Mouse (Mus musculus): ENCODE results near the gene Rpl24.
"Not testable (repeated sequence)": the region's sequence is repeated elsewhere in the genome, so short reads cannot be mapped to it uniquely, and the experiment has no call there.

Rpl24 gene

DNA sequence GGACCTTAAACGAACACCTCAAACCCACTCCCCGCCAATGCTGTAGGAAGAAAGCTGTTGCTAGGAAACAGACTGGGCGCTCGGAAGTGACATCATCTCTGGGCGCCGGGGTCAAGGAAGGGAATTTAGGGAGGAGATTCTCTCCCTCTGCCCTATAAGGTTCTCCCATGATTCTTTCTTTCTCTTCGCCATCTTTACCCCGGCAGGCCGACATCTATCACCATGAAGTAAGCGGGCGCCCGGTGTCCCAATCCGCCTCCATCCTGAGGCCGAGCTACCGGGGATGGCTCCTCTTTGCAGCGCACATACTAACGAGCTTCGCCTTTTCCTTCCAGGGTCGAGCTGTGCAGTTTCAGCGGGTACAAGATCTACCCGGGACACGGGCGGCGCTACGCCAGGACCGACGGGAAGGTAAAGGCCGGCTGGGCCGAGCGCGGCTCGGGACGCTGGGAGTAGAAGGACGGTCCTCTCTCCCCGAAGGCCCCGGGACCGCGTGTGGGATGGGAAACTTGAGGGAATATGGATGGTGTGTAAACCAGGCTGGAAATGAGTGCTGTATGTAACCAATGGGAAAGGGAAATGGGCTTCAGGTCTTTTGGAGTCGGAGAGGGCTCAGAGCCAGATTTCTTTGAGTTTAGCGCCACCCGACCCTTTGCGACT lies at the start of gene Rpl24:
Gene Rpl24, plus strand, starts transcription at position 64 of the 660 bp plus-strand sequence.
- DNase-seq (ENCODE audit: low read depth, low spot score), result peak; percentile 96

DNA sequence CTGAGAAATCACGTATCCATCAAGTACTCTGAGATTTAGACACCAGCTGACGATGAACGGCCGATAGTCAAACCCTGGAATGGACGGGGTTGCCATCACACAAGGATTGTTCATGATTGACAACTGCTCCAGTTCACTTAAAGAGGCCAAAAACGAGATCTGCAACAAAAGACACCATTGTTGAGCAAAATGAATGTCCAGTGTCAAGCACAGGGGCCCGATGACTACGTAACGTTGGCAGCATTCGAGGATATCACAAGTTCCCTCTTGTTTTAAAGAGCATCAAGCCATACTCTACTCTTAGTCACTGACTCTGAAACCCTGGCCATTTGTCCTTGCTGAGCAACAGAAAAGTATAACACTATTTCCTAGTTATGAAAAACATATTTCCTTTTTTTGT lies 44.0 kb upstream of the Rpl24 start:
- no peak for DNase-seq (ENCODE audit: low read depth, low spot score)

DNA sequence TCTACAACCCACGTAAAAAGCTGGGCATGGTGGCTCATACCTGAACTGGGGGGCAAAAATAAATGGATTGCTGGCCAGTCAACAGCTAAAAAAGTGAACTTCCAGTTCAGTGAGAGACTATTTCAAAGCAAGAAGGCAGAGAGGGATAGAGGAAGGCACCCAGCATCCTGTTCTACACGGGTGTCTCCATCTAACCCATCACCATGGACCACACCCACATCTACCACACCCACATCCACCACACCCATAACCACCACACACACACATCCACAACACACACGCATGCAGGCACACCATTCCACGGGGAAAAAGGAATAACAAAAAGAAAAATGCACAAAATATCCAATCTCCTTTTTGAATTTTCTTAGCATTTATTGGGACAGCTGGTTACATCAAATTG lies 42.1 kb upstream of the Rpl24 start:
- DNase-seq (ENCODE audit: low read depth, low spot score), result no peak

DNA sequence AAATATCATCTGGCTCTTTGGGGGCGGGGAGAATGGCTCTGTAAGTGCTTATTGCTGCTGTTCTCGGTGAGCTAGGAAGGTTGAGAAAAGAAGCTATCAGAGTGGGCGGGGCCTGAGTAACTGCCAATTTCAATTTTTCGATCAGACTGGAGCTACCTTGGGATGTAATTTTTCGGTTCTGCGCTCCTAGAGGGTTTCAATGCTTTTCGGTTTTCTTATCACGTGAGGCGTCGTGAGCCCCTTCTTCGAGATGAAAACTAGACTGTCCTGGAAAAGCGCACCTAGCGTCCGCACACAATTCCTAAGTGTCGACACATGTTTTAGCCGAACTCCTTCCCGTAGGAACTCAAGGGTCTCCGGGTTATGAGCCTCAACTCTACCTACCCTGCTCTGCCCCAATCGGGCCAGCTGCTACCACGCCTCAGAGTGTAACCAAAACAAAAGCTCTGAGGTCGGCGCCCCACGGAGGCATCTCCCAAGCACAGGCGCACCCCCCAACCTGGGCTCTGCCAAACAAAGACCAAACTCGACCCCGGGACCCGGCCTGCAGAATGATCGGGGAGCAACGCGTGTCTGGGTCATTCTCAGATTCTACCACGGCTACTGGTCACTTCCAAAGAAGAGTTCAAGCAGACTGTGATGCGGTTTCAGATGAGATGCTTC lies 32.3 kb upstream of the Rpl24 start:
- DNase-seq (ENCODE audit: low read depth, low spot score), result peak; percentile 32

DNA sequence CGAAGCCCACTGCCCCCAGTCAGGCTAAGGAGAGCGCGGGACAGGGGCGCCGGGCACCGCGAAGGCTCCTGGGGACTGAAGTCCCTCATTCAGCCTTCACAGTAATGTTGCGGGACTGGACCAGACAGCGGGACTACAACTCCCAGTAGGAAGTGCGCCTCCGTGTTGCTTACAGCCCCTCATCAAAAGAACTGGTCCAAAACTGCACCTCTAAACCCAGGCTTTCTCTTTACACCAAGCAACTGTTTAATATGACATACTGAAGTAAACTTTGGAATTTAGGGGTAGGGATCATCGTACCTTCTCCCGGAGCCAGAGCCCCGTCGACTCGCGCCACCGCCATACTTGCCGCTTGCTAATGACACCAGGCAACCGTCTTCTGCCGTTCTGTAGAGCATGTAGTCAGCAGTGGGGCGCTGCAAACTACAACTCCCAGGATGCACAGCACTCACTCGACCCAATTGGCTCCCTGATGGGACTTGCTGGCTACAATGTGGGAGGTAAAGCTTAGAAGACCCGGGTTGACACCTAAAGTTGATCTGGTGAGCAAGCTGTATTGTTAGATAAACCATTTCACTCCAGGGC lies 31.5 kb upstream of the Rpl24 start, which contains the start of gene Cep97:
Gene Cep97, minus strand, starts transcription at position 403 of the 585 bp plus-strand sequence.
- peak; percentile 96 for DNase-seq (ENCODE audit: low read depth, low spot score)

DNA sequence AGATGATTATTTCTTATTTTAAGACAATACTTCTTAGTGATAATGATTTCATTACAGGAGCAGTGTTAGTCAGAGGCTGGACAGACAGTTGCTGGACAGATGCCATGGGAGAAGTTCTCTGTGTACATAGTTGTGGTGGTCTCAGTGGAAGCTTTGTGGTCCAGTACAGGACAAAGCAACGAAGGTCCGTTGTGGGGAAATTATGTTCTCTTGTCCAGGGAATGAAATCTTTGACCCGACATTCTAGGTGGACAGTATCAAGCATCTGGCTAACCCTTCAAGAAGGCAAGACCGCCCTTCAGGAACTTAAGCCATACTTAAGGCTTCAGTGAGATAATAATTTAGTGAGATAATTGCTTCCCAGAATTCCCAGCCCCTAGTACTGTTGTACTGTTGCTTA lies 27.3 kb upstream of the Rpl24 start:
- no peak for DNase-seq (ENCODE audit: low read depth, low spot score)

DNA sequence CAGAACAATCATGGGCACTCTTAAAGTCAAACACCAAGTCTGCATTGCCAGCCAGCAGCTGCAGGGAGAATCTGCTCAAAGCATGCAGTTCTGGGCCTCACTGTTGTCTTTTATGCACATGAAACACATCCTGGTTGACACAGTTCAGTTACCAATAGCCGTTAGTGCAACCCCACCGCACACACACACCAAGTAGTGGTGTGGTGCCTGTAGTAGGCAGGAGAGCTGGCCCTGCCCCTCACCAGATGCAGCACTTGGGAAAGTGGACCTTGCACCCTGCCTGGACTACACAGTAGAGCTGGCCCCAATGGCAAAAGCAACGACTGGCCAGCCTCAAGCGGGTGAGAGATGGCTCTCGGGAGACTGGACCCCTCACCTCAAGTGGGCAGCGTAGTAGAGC lies 26.4 kb upstream of the Rpl24 start:
- no peak for DNase-seq (ENCODE audit: low read depth, low spot score)

DNA sequence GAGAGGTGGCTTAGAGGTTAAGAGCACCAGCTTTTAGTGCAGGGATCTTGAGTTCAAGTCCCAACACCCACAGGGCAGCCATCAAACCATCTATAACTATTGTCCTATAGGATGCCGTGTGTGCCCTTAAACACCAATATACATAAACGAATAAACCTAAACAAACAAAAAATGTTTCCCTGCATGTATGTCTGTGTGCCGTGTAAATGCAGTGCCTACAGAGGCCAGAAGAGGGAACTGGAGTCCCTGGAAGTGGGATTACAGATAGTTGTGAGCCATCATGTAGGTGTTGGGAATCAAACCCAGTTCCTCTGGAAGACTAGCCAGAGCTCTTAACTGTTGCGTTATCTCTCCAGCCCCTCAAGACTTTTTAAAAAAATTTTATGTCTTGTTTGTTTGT lies 25.3 kb upstream of the Rpl24 start:
- DNase-seq (ENCODE audit: low read depth, low spot score), result peak; percentile 49

DNA sequence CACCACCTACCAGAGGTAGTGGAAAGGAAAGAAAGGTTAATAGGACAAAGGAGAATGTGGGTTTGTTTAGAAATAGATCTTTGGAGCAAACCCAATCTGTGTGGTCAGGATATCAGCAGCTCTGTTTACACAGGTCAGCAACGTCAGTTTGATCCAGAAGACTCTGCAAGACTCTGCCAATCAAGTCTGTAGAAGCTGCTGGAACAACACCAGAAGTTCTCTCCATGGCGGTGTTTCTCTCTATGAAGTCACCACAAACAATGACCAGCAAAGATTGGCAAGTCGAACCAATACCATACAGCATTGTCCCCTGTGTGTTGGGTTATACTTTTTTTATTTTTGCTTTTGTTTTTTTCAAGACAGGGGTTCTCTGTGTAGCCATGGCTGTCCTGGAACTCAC lies 18.8 kb upstream of the Rpl24 start:
- no peak for DNase-seq (ENCODE audit: low read depth, low spot score)

DNA sequence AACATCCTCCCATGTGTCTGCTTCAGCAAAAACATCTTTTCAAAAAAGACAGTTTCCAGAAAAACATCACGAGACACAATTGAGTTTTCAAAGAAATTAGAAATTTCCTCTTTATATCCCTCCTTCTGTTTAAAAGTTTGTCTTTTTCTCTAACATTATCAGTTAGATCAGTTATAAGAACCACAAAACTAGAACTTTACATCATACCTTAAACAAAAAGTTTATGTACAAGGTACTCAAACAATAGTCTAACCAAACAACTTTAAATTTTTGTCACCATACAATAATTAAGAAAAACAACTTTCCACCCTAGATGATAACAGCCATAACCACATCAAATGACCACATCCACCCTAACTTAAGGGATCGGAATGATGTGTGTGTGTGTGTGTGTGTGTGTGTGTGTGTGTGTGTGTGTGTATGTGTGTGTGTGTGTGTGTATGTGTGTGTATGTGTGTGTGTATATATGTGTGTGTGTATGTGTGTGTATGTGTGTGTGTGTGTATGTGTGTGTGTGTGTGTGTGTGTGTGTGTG lies 18.1 kb upstream of the Rpl24 start:
- not testable (repeated sequence) for DNase-seq (ENCODE audit: low read depth, low spot score)

DNA sequence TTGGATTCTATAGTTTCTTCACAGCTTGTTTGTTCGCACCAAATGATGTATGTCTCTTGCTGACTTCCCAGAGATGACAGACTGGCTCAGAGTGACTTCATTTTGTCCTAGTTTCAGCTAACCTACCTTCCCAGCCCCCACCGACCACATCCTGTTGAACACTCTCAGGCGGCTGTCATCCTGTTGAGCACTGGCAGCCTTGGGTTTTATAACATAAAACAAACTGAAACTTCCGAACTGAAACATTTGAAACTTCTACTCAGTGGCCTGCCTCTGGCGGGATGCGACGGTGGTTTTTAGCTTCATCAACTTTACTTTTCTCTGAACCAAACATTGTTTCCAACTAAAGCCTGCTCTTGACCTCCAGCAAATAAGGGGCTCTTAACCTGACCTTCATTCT lies 17.1 kb upstream of the Rpl24 start:
- DNase-seq (ENCODE audit: low read depth, low spot score), result no peak

DNA sequence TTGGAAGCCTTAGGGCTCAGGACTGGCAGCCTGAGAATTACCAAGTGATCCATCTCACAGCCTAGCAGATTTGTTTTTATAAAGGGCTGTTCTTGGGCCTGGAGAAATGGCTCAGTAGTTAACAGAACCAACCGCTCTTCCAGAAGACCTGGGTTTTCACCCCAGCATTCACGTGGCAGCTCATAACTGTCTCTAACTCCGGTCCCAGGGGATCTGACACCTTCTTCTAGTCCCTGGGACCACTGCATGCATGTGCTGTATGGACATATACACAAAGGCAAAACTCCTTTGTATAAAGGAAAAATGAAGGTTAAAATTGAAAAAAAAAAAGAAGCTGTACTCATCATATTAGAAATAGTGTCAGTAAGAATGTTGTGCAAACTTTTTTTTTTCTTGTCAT lies 15.6 kb upstream of the Rpl24 start:
- DNase-seq (ENCODE audit: low read depth, low spot score), result no peak

DNA sequence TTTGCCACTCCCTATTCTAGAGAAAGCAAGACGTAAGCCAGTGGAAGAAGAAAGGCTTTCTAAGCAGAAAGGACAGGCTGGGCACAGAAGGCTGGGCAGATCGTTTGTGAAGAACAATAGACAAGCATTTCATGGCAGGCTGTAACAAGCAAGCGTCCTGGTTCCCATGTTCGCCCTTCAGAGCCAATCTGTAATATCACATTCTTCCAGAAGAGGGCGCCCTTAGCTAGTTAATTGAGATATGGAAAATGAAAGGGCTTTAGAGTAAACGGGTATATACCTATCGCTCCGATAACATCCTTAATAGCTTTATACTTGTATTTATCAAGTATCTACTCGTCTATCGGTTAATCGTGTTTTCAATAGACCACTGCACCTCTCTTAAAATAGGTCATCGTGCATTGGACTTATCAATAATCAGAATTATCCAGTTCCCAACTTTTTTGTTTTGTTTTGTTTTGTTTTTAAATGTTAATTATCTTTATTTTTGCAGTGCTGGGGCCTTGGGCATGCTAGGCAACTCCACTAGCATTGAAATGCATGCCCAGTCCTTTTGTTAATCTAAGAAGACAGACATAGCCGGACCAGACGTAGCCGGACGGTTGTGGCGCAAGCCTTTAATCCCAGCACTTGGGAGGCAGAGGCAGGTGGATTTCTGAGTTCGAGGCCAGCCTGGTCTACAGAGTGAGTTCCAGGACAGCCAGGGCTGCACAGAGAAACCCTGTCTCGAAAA lies 15.0 kb upstream of the Rpl24 start:
- DNase-seq (ENCODE audit: low read depth, low spot score), result peak; percentile 95

DNA sequence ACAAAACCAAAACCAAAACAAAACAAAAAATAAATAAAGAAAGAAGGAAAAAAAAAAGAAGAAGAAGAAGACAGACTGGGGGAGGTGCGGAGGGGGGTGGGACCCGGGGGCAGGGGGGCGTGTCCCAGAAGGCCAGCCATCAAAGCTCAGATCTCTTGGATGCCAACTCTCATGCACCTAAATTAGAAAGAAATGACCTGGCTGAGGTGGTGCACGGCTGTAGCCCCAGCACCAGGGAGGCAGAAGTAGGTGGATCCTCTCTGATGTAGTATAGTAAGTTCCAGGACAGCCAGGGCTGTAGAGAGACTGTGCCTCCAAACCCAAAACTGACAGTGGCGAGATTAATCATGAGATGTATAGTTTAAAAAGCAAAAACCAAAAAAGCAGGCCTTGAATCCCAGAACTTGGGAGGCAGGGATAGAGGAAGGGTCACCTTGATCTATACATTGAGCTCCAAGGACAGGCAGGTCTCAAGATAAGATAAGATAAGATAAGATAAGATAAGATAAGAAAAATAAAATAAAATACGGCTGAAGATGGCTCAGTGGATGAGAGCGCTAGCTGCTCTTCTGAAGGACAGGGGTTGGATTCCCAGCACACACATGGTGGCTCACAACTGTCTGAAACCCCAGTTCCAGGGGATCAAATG lies 14.3 kb upstream of the Rpl24 start:
- no peak for DNase-seq (ENCODE audit: low read depth, low spot score)

DNA sequence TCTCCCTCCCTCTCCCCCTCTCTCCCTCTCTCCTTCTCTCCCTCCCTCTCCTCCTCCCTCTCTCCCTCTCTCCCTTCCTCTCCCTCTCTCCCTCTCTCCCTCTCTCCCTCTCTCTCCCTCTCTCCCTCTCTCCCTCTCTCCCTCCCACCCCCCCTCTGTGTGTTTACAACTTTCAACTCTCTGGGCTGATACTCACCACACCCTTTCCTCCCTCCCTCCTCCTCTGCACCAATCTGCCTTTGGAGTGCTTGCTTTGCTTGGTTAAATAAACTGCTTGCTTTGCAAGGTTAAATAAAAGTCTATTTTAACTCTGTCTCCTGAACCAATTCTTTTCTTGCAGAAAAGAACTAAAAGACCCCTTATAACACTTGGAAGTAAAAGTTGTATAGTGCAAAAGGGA lies 13.3 kb upstream of the Rpl24 start:
- no peak for DNase-seq (ENCODE audit: low read depth, low spot score)

DNA sequence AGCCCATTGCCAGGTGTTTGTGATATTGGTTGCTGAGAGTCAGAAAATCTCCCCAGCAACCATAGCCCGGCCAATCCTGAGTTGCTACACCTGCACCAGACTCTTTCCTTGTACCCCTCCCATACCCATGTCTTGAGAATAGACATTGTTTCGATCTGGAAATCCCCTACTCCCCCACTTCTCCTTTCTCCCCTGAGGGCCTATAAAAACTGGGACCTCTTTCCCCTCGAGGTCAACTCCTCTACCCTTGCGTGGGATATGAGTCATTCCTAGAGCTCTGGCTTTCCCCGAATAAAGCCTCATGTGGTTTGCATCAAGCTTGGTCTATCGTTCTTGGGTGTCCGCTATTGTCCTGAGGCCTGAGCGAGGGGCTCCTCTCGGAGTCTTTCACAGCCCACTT lies 11.9 kb upstream of the Rpl24 start:
- not testable (repeated sequence) for DNase-seq (ENCODE audit: low read depth, low spot score)

DNA sequence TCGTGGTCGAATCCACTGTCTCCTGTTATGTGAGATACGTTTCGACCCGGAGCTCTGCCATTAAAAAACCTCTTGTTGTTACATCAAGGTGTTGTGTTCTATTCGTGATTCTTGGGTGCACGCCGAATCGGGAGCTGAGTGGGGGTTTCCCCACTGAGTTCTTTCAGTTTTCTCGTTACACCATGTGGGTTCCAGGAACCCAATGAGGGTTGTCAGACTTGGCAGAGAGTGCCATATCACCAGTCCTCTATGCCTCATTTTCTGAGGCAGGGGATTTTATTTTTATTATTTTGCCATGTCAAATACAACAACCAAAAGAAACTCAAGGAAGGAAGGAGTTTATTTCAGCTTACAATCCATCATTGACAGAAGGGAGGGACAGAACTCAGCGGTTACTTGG lies 3.0 kb upstream of the Rpl24 start:
- DNase-seq (ENCODE audit: low read depth, low spot score), result not testable (repeated sequence)

DNA sequence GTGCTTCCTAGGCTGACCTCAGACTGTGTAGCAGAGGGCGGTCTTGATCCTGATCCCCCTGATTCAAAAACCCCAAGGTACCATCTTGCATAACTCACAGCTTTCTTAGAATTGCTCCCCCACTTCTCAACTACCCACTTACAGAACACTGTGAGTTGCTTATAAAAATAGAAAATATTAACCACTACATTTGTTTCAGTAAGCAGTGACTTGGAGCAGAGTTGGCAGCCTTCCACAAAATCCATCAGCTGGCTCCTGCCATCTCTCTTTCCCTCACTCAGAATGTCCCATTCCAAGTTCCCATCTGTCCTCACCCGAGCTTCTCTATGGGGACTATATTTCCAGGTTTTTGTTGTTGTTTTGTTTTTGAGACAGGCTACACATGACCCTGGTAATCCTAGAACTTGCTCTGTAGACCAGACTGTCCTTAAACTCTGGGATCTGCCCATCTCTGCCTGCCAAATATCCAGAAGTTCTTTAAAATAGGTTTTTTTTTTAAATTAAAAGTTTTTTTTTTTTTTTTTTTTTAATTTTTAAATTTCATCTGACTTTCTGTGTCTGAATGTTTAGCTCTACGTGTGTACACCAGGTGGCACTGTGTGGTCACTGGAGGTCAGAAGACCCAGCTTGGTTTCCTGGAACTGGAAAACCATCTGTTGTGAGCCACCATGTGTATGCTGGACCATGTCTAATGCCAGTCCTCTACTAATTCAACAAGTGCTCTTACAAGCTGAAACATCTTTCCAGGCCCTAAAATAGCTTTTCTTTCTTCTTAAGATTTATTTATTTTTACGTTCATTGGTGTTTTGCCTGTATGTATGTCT lies 1.7 kb upstream of the Rpl24 start:
- DNase-seq (ENCODE audit: low read depth, low spot score), result peak; percentile 51

DNA sequence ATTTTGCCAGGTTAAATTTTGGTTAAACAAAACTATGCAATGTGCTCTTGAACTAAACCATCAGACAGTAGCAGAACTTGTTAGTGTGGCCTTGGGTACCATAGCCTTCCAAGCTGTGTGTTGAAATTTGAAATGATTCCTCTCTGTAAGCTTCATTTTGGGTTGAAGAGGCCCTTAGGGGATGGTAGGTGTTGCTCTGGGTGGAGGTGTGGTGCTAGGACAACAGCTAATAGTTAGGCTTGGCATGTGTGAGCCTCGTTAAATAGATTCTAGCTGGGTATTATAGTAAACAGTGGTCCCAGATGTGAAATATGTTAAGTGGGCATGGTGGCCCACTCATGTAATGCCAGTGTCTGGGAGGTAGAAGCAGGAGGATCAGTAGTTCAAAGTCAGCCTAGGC lies 1.1 kb downstream of the Rpl24 start:
- no peak for DNase-seq (ENCODE audit: low read depth, low spot score)

DNA sequence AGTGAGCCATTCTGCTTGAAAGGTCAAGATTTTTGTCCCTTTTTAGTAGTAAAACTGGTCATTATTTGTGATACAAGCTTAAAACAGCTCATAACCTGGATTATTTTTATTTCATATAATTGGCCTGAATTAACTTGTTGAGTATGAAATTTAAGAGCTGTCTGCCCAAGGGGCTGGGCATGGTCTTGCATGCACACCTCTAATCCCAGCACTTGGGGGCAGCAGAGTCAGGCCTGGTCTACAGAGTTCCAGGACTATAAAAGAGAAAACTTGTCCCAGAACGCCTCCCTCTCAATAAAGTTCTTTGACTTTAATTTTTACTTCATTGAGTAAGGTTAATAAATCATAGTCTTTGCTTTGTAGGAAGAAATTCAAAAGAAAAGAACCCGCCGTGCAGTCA lies 3.1 kb downstream of the Rpl24 start:
- peak; percentile 84 for DNase-seq (ENCODE audit: low read depth, low spot score)

DNA sequence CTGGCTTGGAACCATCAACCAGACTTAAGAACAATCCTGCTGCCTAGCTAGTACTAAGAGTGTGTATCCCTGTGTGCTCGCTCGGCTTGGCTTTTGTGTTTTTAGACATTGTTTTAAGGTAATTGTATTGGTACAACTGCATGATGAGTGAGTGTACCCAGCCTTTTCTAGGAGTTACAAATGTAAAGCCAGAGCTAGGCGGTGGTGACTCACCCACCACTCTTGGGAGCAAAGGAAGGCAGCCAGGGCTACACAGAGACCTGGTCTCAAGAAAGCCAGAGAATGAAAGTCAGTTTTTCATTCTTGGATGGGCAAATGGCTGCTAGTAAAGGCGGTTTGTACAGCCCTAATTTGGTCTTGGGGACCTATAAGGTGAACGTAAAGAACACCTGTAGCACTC lies 4.3 kb downstream of the Rpl24 start:
- no peak for DNase-seq (ENCODE audit: low read depth, low spot score)
